Mouse (Mus musculus): ENCODE measurements around the gene Fli1.

GRCm38 (mm10) chr9:32414956-32415355 lies 127.7 kb downstream of the Fli1 start:
- TF ChIP-seq CTCF (IDR thresholded peaks at IDR 0.05; ENCODE audit: low read depth) = no peak
- TF ChIP-seq EP300 (IDR thresholded peaks at IDR 0.05; ENCODE audit: low read depth) = no peak
